Comparison of ENCODE assay signal across 13 mouse cellular contexts in the genomic region with DNA sequence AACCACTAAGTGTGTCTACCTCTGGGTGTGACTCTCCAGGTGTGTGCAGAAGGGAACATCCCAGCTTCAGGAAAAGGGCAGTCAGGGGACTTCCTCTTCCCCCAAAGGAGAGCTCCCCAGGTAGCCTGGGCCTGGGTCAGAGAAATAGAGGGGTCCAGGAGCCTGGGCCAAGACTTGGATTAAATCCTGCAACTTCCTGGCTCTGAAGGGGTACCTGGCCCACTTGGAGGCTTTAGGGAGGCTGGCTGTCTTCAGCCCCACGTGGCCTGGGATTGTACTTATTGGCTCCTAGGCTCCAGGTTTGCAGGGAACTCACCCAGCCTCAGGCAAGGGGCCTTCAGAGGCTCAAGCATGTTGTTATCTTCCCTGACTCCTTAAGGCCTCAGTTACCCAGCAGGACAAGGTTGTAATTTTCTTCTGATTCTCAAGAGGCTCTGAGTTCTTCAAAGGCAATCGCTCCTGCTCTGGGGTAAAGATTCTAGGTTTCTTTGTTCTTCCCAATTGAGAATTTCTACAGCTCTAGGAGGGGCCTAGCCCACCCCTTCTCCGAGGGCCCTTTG. TPM values are rescaled to one million over a fixed set of nuclear protein-coding genes. Genes with fewer than 3 reads are reported as not detected.
DNase-seq lines count a peak whose midpoint lies in the region; ATAC-seq and TF ChIP-seq lines count a peak whose summit lies in the region.
"Had no signal": no experiment of that assay in that cellular context is flagged by ENCODE, and none has a peak within 500 bp of the region (broad histone marks: within the 10 kb centered on the region; RNA-seq: fewer than 3 reads in every experiment).

No protein-coding gene starts in this region.

- no peak overlapping the region for H3K9ac ChIP-seq in midbrain, postnatal 0 days (replicated peaks; ENCODE audit: low read length, poor library complexity, severe bottlenecking)
- no peak overlapping the region for H3K9ac ChIP-seq in midbrain, embryonic 16.5 days (ENCODE audit: low read depth, low read length)

- H3K9me3 ChIP-seq in midbrain, embryonic 10.5 days (replicated peaks): no peaks in the 10 kb centered on the region
- no peaks in the 10 kb centered on the region for H3K9me3 ChIP-seq in midbrain, postnatal 0 days (ENCODE audit: low read length)
- H3K9me3 ChIP-seq in limb, embryonic 10.5 days (replicated peaks): no peaks in the 10 kb centered on the region
- H3K9me3 ChIP-seq in midbrain, embryonic 16.5 days (replicated peaks; ENCODE audit: control insufficient read depth, low read length, poor library complexity, severe bottlenecking): no peaks in the 10 kb centered on the region

- TF ChIP-seq POLR2A in kidney, adult 2 months (IDR thresholded peaks at IDR 0.05; ENCODE audit: low read depth, low read length): no peak

- no peaks in the 10 kb centered on the region for H3K36me3 ChIP-seq in midbrain, embryonic 10.5 days
- H3K36me3 ChIP-seq in midbrain, postnatal 0 days (ENCODE audit: insufficient read depth, low read length): no peaks in the 10 kb centered on the region
- H3K36me3 ChIP-seq in limb, embryonic 10.5 days: no peaks in the 10 kb centered on the region
- H3K36me3 ChIP-seq in midbrain, embryonic 16.5 days (ENCODE audit: control insufficient read depth, insufficient read depth, low read length): no peaks in the 10 kb centered on the region
- no peaks in the 10 kb centered on the region for H3K36me3 ChIP-seq in kidney, adult 2 months (ENCODE audit: control insufficient read depth, insufficient read depth, low read length)

- intact Hi-C loops in gastrocnemius, adult 2 months (cut with DNase I): loop anchor here (2.0 to 5.0 kb wide), 2 partner anchors 129 to 174 kb away; no protein-coding TSS in a partner anchor

- no peak for ATAC-seq in midbrain, postnatal 0 days (ENCODE audit: low FRiP score)
- ATAC-seq in midbrain, embryonic 16.5 days: 0 out of 2 replicates have a peak, but pooled peaks have one; percentile 7

- H3K4me3 ChIP-seq in gastrocnemius, adult 2 months: no peak overlapping the region
- H3K4me3 ChIP-seq in midbrain, embryonic 10.5 days: no peak overlapping the region
- no peak overlapping the region for H3K4me3 ChIP-seq in midbrain, postnatal 0 days (ENCODE audit: low read depth, low read length)
- H3K4me3 ChIP-seq in limb, embryonic 10.5 days: no peak overlapping the region
- no peak overlapping the region for H3K4me3 ChIP-seq in midbrain, embryonic 16.5 days (ENCODE audit: low read depth, low read length)
- H3K4me3 ChIP-seq in kidney, adult 2 months (ENCODE audit: insufficient read depth, low read depth, low read length): no peak overlapping the region

- H3K27ac ChIP-seq in gastrocnemius, adult 2 months: peak overlapping the region; percentile 68
- peak overlapping the region; percentile 53 for H3K27ac ChIP-seq in midbrain, embryonic 10.5 days (replicated peaks)
- no peak overlapping the region for H3K27ac ChIP-seq in midbrain, postnatal 0 days (ENCODE audit: low read depth, low read length)
- peak overlapping the region; percentile 64 for H3K27ac ChIP-seq in limb, embryonic 10.5 days
- peak overlapping the region; percentile 17; the same call in 1 of the 2 replicates for H3K27ac ChIP-seq in midbrain, embryonic 16.5 days (ENCODE audit: low read length)
- H3K27ac ChIP-seq in kidney, adult 2 months (ENCODE audit: insufficient read depth, low read depth, low read length): no peak overlapping the region

- no peak overlapping the region for H3K4me2 ChIP-seq in midbrain, postnatal 0 days (ENCODE audit: low read depth, low read length, poor library complexity, severe bottlenecking)
- H3K4me2 ChIP-seq in midbrain, embryonic 16.5 days (ENCODE audit: low read length): no peak overlapping the region

- DNase-seq in gastrocnemius, adult 2 months: no peak
- DNase-seq in gastrocnemius, postnatal 4 days (ENCODE audit: low spot score in 2 of 2): no peak
- no peak for DNase-seq in midbrain, embryonic 10.5 days (ENCODE audit: low spot score)
- DNase-seq in midbrain, postnatal 0 days (ENCODE audit: low spot score): no peak
- DNase-seq in limb, embryonic 10.5 days (ENCODE audit: low spot score): no peak
- DNase-seq in kidney, adult 2 months: no peak
- DNase-seq in cerebellum, adult 9-11 months: no peak
- DNase-seq: cerebellum, adult 8-10 months; retina, postnatal 1 day; thymus, adult 2 months had no signal

- TF ChIP-seq CTCF in gastrocnemius, adult 2 months (IDR thresholded peaks at IDR 0.05): no peak
- no peak for TF ChIP-seq CTCF in midbrain, postnatal 0 days (IDR thresholded peaks at IDR 0.05)
- no peak for TF ChIP-seq CTCF in kidney, adult 2 months (conservative IDR thresholded peaks at IDR 0.05; ENCODE audit: insufficient read depth, insufficient read length, low read depth, low read length)

- peaks cover 36% of the 10 kb centered on the region for H3K4me1 ChIP-seq in midbrain, embryonic 10.5 days
- H3K4me1 ChIP-seq in midbrain, postnatal 0 days (ENCODE audit: insufficient read depth, low read length): 0 out of 2 replicates have a peak, but pooled peaks cover 3% of the 10 kb centered on the region
- H3K4me1 ChIP-seq in limb, embryonic 10.5 days: peaks cover 46% of the 10 kb centered on the region
- peaks cover 2% of the 10 kb centered on the region; the same call in 1 of the 2 replicates for H3K4me1 ChIP-seq in midbrain, embryonic 16.5 days (ENCODE audit: control insufficient read depth, insufficient read depth, low read length)
- 0 out of 2 replicates have a peak, but pooled peaks cover 3% of the 10 kb centered on the region for H3K4me1 ChIP-seq in kidney, adult 2 months (ENCODE audit: control insufficient read depth, insufficient read depth, low read length)

- H3K27me3 ChIP-seq in midbrain, embryonic 10.5 days (ENCODE audit: low read depth, poor library complexity, severe bottlenecking): no peaks in the 10 kb centered on the region
- H3K27me3 ChIP-seq in midbrain, postnatal 0 days (ENCODE audit: insufficient read depth, low read length): no peaks in the 10 kb centered on the region
- 0 out of 2 replicates have a peak, but pooled peaks cover 3% of the 10 kb centered on the region for H3K27me3 ChIP-seq in limb, embryonic 10.5 days (ENCODE audit: low read depth, poor library complexity, severe bottlenecking)
- no peaks in the 10 kb centered on the region for H3K27me3 ChIP-seq in midbrain, embryonic 16.5 days (ENCODE audit: control insufficient read depth, insufficient read depth, low read depth, low read length)
- no peaks in the 10 kb centered on the region for H3K27me3 ChIP-seq in kidney, adult 2 months (replicated peaks; ENCODE audit: control insufficient read depth, insufficient read depth, low read length)

- 54% methylated on average over 3 of the region's 3 CpGs for WGBS in midbrain, embryonic 10.5 days
- WGBS in midbrain, postnatal 0 days: 34% methylated on average over 3 of the region's 3 CpGs
- 46% methylated on average over 3 of the region's 3 CpGs for WGBS in limb, embryonic 10.5 days
- 46% methylated on average over 3 of the region's 3 CpGs for WGBS in midbrain, embryonic 16.5 days
- WGBS in kidney, adult 2 months: 69% methylated on average over 3 of the region's 3 CpGs

RNA-seq across cellular contexts. Expression of gene Zdhhc19, which starts 12.5 kb away (rescaled TPM):
- total RNA-seq in gastrocnemius, adult 2 months (2021): not detected
- total RNA-seq in gastrocnemius, postnatal 4 days (2021): not detected
- not detected in 2 replicates for polyA plus RNA-seq in midbrain, embryonic 10.5 days (2016; fragmentation: Nextera tagmentation; extraction: Ambion mirVana)
- total RNA-seq in midbrain, postnatal 0 days (2014; rRNA removed): not detected in 2 replicates
- polyA plus RNA-seq in midbrain, postnatal 0 days (2015; fragmentation: Nextera tagmentation; extraction: Ambion mirVana): 0.19 and 0.25 TPM in 2 replicates
- not detected in 2 replicates for polyA plus RNA-seq in limb, embryonic 10.5 days (2016; fragmentation: Nextera tagmentation; extraction: Ambion mirVana)
- polyA plus RNA-seq in midbrain, embryonic 16.5 days (2015; fragmentation: Nextera tagmentation; extraction: Ambion mirVana): 0.26 TPM in 1 of 2 replicates, not detected in the other
- 0.11 TPM in 1 of 2 replicates, not detected in the other for polyA plus RNA-seq in kidney, adult 2 months (2012; rRNA removed)
- total RNA-seq: heart, postnatal 25 days had no signal
- polyA plus RNA-seq: C2C12; thymus, adult 2 months had no signal

RNA-seq across cellular contexts. Expression of gene Slc51a, which starts 20.9 kb away (rescaled TPM):
- not detected for total RNA-seq in gastrocnemius, adult 2 months (2021)
- not detected for total RNA-seq in gastrocnemius, postnatal 4 days (2021)
- 0.16 and 0.35 TPM in 2 replicates for polyA plus RNA-seq in midbrain, embryonic 10.5 days (2016; fragmentation: Nextera tagmentation; extraction: Ambion mirVana)
- not detected in 2 replicates for total RNA-seq in midbrain, postnatal 0 days (2014; rRNA removed)
- polyA plus RNA-seq in midbrain, postnatal 0 days (2015; fragmentation: Nextera tagmentation; extraction: Ambion mirVana): 0.14 TPM in 1 of 2 replicates, not detected in the other
- 0.46 and 0.50 TPM in 2 replicates for polyA plus RNA-seq in limb, embryonic 10.5 days (2016; fragmentation: Nextera tagmentation; extraction: Ambion mirVana)
- polyA plus RNA-seq in midbrain, embryonic 16.5 days (2015; fragmentation: Nextera tagmentation; extraction: Ambion mirVana): 0.08 TPM in 1 of 2 replicates, not detected in the other
- 92.3 and 97.3 TPM in 2 replicates for polyA plus RNA-seq in kidney, adult 2 months (2012; rRNA removed)

Comparison
In these comparisons a context has a peak if more than half of its experiments do, and no peak if none do; other contexts are left out.
1. H3K27ac ChIP-seq: peak in gastrocnemius, adult 2 months (single experiment), midbrain, embryonic 10.5 days (single experiment), limb, embryonic 10.5 days (single experiment) and midbrain, embryonic 16.5 days (single experiment); none in midbrain, postnatal 0 days (single experiment) and kidney, adult 2 months (single experiment).
2. RNA of gene Slc51a, which starts 20.9 kb away (polyA plus RNA-seq): 92.3 to 97.3 TPM in kidney, adult 2 months; 0.46 to 0.50 TPM in limb, embryonic 10.5 days, 0.16 to 0.35 TPM in midbrain, embryonic 10.5 days, 0.14 TPM in midbrain, postnatal 0 days and 0.08 TPM in midbrain, embryonic 16.5 days; every median in the first group is over 10 times any median in the second.